Mouse (Mus musculus) cerebellum, adult 2 months (tissue): Measurements from ENCODE around the gene Kcnc3. TPM values are rescaled to one million over a fixed set of nuclear protein-coding genes. Genes with fewer than 3 reads are reported as not detected.

Experiments used
- DNase-seq, 2 experiments: peaks; one replicate each; pipeline ENCODE4 v3.0.0; 2021
- H3K27ac ChIP-seq: fragments of 200-500 bp; 2 replicates; pipeline ENCODE4 v1.5.1; 2012; ENCODE audit warnings: low read length, control low read depth, inconsistent platforms; ENCODE audit not compliant: insufficient read depth
- H3K27me3 ChIP-seq: fragments of 200-500 bp; 2 replicates; pipeline ENCODE4 v1.6.1; 2012; ENCODE audit warnings: inconsistent platforms, mild to moderate bottlenecking, low read length, moderate library complexity; ENCODE audit not compliant: control insufficient read depth, insufficient read depth
- H3K4me1 ChIP-seq: fragments of 200-500 bp; 2 replicates; pipeline ENCODE4 v1.6.1; 2011; ENCODE audit warnings: low read length; ENCODE audit not compliant: control insufficient read depth, insufficient read depth
- H3K4me3 ChIP-seq: fragments of 200-500 bp; replicated peaks from 2 replicates; pipeline ENCODE3; 2011; ENCODE audit warnings: mild to moderate bottlenecking, low read depth, low read length, control low read depth; ENCODE audit not compliant: insufficient read depth
- CTCF ChIP-seq: fragments of 200-500 bp; IDR thresholded peaks from 2 replicates; pipeline ENCODE4 v1.5.1; 2011; ENCODE audit warnings: low read depth, mild to moderate bottlenecking, control low read depth, low read length, moderate library complexity, borderline replicate concordance; ENCODE audit not compliant: insufficient read depth
- POLR2A ChIP-seq: fragments of 200-500 bp; IDR thresholded peaks from 2 replicates; pipeline ENCODE4 v1.6.1; 2011; ENCODE audit warnings: low read length, control low read depth, borderline replicate concordance; ENCODE audit not compliant: insufficient read depth
- WGBS: fragments of 180-500 bp; shearing (Covaris S2); methylation state at CpG from one replicate; pipeline ENCODE4 v1.1.7; 2018; 5-methylcytosine and 5-hydroxymethylcytosine counted together
- polyA plus RNA-seq: library from polyadenylated mRNA; depleted of rRNA; stranded (reverse); fragments of >200 nt; gene quantifications from 2 replicates; pipeline ENCODE4 v1.2.3, GENCODE M21; 2012

Kcnc3 gene
- polyA plus RNA-seq, 1 experiment = 368 TPM

- DNase-seq = no peak
- H3K4me3 ChIP-seq = no peak overlapping the region
- H3K27me3 ChIP-seq = no peaks in the 10 kb centered on the region
- H3K4me1 ChIP-seq = no peaks in the 10 kb centered on the region
- TF ChIP-seq CTCF (no peak), POLR2A (no peak)
- WGBS = 73% methylated on average over 5 of the region's 5 CpGs
- no peak overlapping the region for H3K27ac ChIP-seq
Measured at GRCm38 (mm10) chr7:44572956-44573484, 17.4 kb upstream of the Kcnc3 start.

GRCm38 (mm10) chr7:44576333-44576844 lies 14.1 kb upstream of the Kcnc3 start:
- Histone ChIP-seq H3K27me3 (no peaks in the 10 kb centered on the region), H3K4me3 (no peak overlapping the region), H3K4me1 (no peaks in the 10 kb centered on the region), H3K27ac (no peak overlapping the region)
- WGBS = 21% methylated on average over 5 of the region's 5 CpGs
- no peak for DNase-seq
- no peak for TF ChIP-seq CTCF
- TF ChIP-seq POLR2A = no peak

- DNase-seq = no peak
- WGBS = 68% methylated on average over 6 of the region's 6 CpGs
- Histone ChIP-seq H3K4me1 (peaks cover 4% of the 10 kb centered on the region; the same call in 1 of the 2 replicates), H3K27ac (no peak overlapping the region), H3K27me3 (no peaks in the 10 kb centered on the region), H3K4me3 (no peak overlapping the region)
- TF ChIP-seq POLR2A = no peak
- TF ChIP-seq CTCF = no peak
Measured at GRCm38 (mm10) chr7:44581637-44582036, 8.8 kb upstream of the Kcnc3 start.

DNA sequence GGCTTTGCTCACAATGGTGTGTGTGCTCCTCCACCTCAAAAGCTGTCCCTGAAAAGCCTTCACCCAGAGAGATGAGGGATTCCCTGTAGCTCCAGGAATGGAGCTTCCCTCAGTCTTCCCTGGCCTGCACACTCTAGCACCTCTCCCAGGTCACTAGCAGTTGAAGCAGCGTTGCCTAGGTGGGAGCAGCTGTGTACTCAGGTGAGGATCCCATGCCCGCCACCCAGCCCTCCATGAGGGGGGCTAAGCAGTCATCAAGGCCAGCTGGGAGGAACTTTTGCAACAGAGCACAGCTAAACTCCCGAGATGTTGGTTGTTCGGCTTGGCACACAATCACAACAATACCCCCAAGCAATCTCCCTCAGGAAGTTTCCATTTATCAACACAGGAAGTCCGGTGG lies 7.8 kb upstream of the Kcnc3 start:
- no peaks in the 10 kb centered on the region for H3K27me3 ChIP-seq
- H3K4me1 ChIP-seq = peaks cover 4% of the 10 kb centered on the region; the same call in 1 of the 2 replicates
- no peak overlapping the region for H3K27ac ChIP-seq
- 71% methylated on average over 5 of the region's 5 CpGs for WGBS
- no peak for TF ChIP-seq POLR2A
- TF ChIP-seq CTCF = no peak
- H3K4me3 ChIP-seq = no peak overlapping the region
- DNase-seq = no peak

- H3K4me3 ChIP-seq = no peak overlapping the region
- H3K4me1 ChIP-seq = peaks cover 4% of the 10 kb centered on the region; the same call in 1 of the 2 replicates
- no peak for DNase-seq
- H3K27ac ChIP-seq = no peak overlapping the region
- TF ChIP-seq POLR2A (no peak), CTCF (no peak)
- no peaks in the 10 kb centered on the region for H3K27me3 ChIP-seq
- 97% methylated on average over 1 of the region's 1 CpGs for WGBS
Measured at GRCm38 (mm10) chr7:44583146-44583545, 7.3 kb upstream of the Kcnc3 start.

GRCm38 (mm10) chr7:44584265-44584804 lies 6.1 kb upstream of the Kcnc3 start:
- WGBS = 70% methylated on average over 4 of the region's 4 CpGs
- no peak overlapping the region for H3K27ac ChIP-seq
- TF ChIP-seq CTCF (no peak), POLR2A (no peak)
- no peak for DNase-seq
- H3K27me3 ChIP-seq = no peaks in the 10 kb centered on the region
- H3K4me3 ChIP-seq = no peak overlapping the region
- H3K4me1 ChIP-seq = peaks cover 4% of the 10 kb centered on the region; the same call in 1 of the 2 replicates

- Histone ChIP-seq H3K4me1 (peaks cover 4% of the 10 kb centered on the region; the same call in 1 of the 2 replicates), H3K27me3 (no peaks in the 10 kb centered on the region), H3K27ac (no peak overlapping the region), H3K4me3 (no peak overlapping the region)
- no peak for DNase-seq
- no peak for TF ChIP-seq CTCF
- TF ChIP-seq POLR2A = 0 out of 2 replicates have a peak, but pooled peaks have one; percentile 8
- WGBS = 85% methylated on average over 6 of the region's 6 CpGs
Measured at GRCm38 (mm10) chr7:44584921-44585320, 5.5 kb upstream of the Kcnc3 start.

DNA sequence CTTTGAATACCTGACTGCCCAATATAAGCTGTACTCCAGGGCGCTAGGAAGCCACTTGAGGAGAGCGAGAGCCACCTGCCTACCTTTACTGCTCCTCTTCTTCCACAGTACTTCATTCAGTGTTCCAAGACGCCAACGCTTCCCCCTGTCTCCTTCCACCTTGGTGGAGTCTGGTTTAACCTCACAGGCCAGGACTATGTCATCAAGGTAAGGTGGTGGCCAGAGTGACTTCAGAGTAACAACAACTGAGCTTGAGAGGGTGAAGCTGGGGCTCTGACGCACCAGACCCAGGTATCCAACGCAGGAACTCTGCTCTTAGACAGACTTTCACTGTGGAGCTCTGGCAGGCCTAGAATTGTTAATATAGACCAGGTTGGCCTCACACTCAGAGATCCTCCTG lies 4.9 kb upstream of the Kcnc3 start:
- WGBS = 95% methylated on average over 6 of the region's 6 CpGs
- H3K27me3 ChIP-seq = no peaks in the 10 kb centered on the region
- TF ChIP-seq CTCF (no peak), POLR2A (no peak)
- peak in 1 of 2 experiments; percentile 25 for DNase-seq
- H3K4me1 ChIP-seq = peaks cover 4% of the 10 kb centered on the region; the same call in 1 of the 2 replicates
- no peak overlapping the region for H3K4me3 ChIP-seq
- no peak overlapping the region for H3K27ac ChIP-seq
